Mouse (Mus musculus): ENCODE data around the gene Oosp1. TPM values are rescaled to one million over a fixed set of nuclear protein-coding genes. Genes with fewer than 3 reads are reported as not detected.

Oosp1 gene
- polyA plus RNA-seq, 1 experiment from 2014 or later, result not detected

DNA sequence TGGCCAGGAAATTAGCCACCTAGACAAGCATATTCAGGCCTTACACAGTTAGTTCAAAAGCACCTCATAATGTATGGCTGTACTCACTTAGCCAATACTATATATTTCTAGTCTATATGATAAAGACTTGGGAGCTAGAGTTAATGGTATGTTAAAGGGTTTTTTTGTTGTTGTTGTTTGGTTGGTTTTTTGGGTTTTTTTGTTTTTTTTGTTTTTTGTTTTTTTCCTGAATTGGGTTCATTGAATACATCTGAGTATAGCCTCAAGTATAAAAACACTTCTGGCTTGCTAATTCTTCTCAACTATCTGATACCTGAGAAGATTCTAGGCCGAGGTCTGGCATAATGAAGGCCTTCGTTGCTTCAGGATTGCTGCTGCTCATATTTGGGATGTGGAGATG is 5.8 kb upstream of the Oosp1 start, which contains the start of gene Oosp3:
Gene Oosp3 (plus strand): TSS at position 301 of the 400 bp plus-strand sequence.
- Histone ChIP-seq H3K4me1 (ENCODE audit: control insufficient read depth, insufficient read depth, low read length) (no peaks in the 10 kb centered on the region), H3K36me3 (ENCODE audit: control insufficient read depth, insufficient read depth, low read length) (no peaks in the 10 kb centered on the region), H3K4me3 (ENCODE audit: low read length) (no peak within 1 kb of the TSS), H3K4me2 (ENCODE audit: low read depth, low read length) (no peak within 1 kb of the TSS), H3K27me3 (replicated peaks; ENCODE audit: control insufficient read depth, insufficient read depth, low read length) (no peaks in the 10 kb centered on the region), H3K27ac (ENCODE audit: low read length) (no peak within 1 kb of the TSS), H3K9me3 (ENCODE audit: control insufficient read depth, low read length) (no peaks in the 10 kb centered on the region), H3K9ac (ENCODE audit: low read depth, low read length) (no peak within 1 kb of the TSS)
- no peak for ATAC-seq
- WGBS, result 82% methylated on average over 2 of the region's 2 CpGs

DNA sequence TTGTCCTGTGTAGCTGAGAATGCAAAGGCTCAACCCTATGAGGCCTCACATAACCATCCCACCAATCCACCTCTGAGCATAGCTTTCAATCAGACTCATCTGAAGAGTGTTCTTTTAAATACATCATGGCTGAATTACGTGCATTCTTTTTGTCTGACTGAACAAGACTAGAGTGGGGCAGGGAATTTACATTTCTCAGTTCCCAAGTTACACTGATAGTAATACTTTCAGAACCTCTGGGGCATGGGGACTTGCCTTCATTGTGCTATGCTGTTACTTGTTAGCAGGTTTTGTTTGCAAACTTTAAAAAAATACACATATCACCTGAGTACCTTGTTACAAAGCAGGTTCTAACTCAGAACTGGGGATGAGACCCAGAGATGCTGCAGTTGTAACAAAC is 504 bp upstream of the Oosp1 start:
- no peak overlapping the region for H3K4me2 ChIP-seq (ENCODE audit: low read depth, low read length)
- no peaks in the 10 kb centered on the region for H3K36me3 ChIP-seq (ENCODE audit: control insufficient read depth, insufficient read depth, low read length)
- ATAC-seq, result no peak
- no peak overlapping the region for H3K9ac ChIP-seq (ENCODE audit: low read depth, low read length)
- no peak overlapping the region for H3K27ac ChIP-seq (ENCODE audit: low read length)
- no peaks in the 10 kb centered on the region for H3K4me1 ChIP-seq (ENCODE audit: control insufficient read depth, insufficient read depth, low read length)
- WGBS, result 60% methylated on average over 1 of the region's 1 CpGs
- H3K4me3 ChIP-seq (ENCODE audit: low read length), result no peak overlapping the region
- no peaks in the 10 kb centered on the region for H3K9me3 ChIP-seq (ENCODE audit: control insufficient read depth, low read length)
- no peaks in the 10 kb centered on the region for H3K27me3 ChIP-seq (replicated peaks; ENCODE audit: control insufficient read depth, insufficient read depth, low read length)

DNA sequence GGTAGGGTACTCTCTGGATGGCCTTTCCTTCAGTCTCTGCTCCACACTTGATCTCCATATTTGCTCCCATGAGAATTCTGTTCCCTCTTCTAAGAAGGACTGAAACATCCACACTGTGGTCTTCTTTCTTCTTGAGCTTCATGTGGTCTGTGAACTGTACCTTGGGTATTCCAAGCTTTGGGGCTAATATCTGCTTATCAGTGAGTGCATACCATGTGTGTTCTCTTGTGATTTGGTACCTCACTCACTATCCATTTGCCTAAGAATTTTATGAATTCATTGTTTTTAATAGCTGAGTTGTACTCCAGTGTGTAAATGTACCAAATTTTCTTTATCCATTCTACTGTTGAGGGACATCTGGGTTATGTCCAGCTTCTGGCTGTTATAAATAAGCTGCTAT is 29.4 kb downstream of the Oosp1 start:
- Histone ChIP-seq H3K4me2 (ENCODE audit: low read depth, low read length) (no peak overlapping the region), H3K4me1 (ENCODE audit: control insufficient read depth, insufficient read depth, low read length) (no peaks in the 10 kb centered on the region), H3K9ac (ENCODE audit: low read depth, low read length) (no peak overlapping the region), H3K9me3 (ENCODE audit: control insufficient read depth, low read length) (no peaks in the 10 kb centered on the region), H3K4me3 (ENCODE audit: low read length) (no peak overlapping the region), H3K27me3 (replicated peaks; ENCODE audit: control insufficient read depth, insufficient read depth, low read length) (no peaks in the 10 kb centered on the region), H3K36me3 (ENCODE audit: control insufficient read depth, insufficient read depth, low read length) (no peaks in the 10 kb centered on the region), H3K27ac (ENCODE audit: low read length) (no peak overlapping the region)
- no peak for ATAC-seq

DNA sequence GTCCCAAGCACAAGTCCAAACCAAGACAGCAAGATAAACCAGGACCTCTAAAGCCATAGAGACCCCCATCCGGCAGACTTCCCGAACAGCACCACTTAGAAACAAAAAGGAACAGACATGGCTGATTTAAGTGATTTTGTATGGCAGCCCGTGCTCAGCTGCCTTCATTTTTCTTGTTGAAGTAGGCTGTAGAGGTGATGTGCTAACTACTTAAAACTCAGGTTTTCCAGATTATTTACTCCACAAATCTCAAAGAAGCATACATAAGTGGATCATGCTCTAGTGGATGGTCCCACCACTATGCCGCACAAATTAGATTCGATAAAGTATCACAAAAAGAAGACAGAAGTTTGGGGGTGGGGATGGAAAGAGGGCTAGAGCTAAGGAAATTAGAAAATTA is 30.5 kb downstream of the Oosp1 start, which contains the start of gene Oosp2:
Gene Oosp2 (minus strand): TSS at position 101 of the 400 bp plus-strand sequence.
- ATAC-seq, result no peak
- H3K4me3 ChIP-seq (ENCODE audit: low read length), result no peak within 1 kb of the TSS
- no peak within 1 kb of the TSS for H3K4me2 ChIP-seq (ENCODE audit: low read depth, low read length)
- no peaks in the 10 kb centered on the region for H3K27me3 ChIP-seq (replicated peaks; ENCODE audit: control insufficient read depth, insufficient read depth, low read length)
- no peaks in the 10 kb centered on the region for H3K4me1 ChIP-seq (ENCODE audit: control insufficient read depth, insufficient read depth, low read length)
- no peaks in the 10 kb centered on the region for H3K36me3 ChIP-seq (ENCODE audit: control insufficient read depth, insufficient read depth, low read length)
- no peak within 1 kb of the TSS for H3K9ac ChIP-seq (ENCODE audit: low read depth, low read length)
- no peaks in the 10 kb centered on the region for H3K9me3 ChIP-seq (ENCODE audit: control insufficient read depth, low read length)
- 85% methylated on average over 5 of the region's 5 CpGs for WGBS
- H3K27ac ChIP-seq (ENCODE audit: low read length), result no peak within 1 kb of the TSS

DNA sequence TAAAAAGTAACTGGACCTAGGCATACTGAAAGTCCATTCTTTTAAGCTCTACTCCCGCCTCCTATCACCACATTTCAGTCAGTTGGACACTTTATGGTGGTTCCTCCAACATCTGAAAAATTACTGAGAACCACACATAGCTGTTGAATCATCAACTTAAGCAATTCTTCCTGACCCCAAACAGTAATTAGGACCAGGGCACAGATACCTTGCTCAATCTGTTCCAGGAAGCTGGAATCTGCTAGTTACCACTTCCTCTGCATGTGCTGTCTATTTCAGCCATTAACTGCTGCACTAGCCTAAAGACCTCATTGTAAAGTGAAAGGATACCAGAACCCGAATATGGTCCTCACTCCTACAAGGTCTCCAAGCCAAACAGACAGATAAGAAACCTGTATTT is 31.8 kb downstream of the Oosp1 start:
- ATAC-seq, result no peak
- Histone ChIP-seq H3K4me1 (ENCODE audit: control insufficient read depth, insufficient read depth, low read length) (no peaks in the 10 kb centered on the region), H3K36me3 (ENCODE audit: control insufficient read depth, insufficient read depth, low read length) (no peaks in the 10 kb centered on the region), H3K9me3 (ENCODE audit: control insufficient read depth, low read length) (no peaks in the 10 kb centered on the region), H3K27me3 (replicated peaks; ENCODE audit: control insufficient read depth, insufficient read depth, low read length) (no peaks in the 10 kb centered on the region), H3K27ac (ENCODE audit: low read length) (no peak overlapping the region), H3K9ac (ENCODE audit: low read depth, low read length) (no peak overlapping the region), H3K4me3 (ENCODE audit: low read length) (no peak overlapping the region), H3K4me2 (ENCODE audit: low read depth, low read length) (no peak overlapping the region)
- WGBS, result 75% methylated on average over 2 of the region's 2 CpGs

DNA sequence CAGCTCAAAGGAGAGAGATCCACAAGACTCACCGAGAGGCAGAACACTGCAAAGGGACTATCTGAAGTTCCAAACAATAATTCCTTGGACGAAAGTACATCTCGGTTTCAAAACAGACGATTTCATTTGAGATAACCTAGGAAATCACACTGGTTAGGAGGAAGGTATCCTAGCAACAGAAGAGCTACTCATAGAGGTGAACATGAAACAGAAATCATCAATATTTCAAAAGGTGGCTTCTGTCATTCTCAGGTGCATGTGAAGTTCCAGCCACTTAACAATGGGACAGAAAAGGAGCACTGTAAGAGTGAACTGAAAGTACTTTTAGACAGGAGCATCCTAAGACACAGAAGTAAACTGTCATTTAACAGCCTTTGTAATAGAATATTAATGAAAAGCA is 41.4 kb downstream of the Oosp1 start:
- Histone ChIP-seq H3K36me3 (ENCODE audit: control insufficient read depth, insufficient read depth, low read length) (no peaks in the 10 kb centered on the region), H3K27ac (ENCODE audit: low read length) (no peak overlapping the region), H3K9ac (ENCODE audit: low read depth, low read length) (no peak overlapping the region), H3K4me3 (ENCODE audit: low read length) (no peak overlapping the region), H3K4me1 (ENCODE audit: control insufficient read depth, insufficient read depth, low read length) (no peaks in the 10 kb centered on the region), H3K9me3 (ENCODE audit: control insufficient read depth, low read length) (no peaks in the 10 kb centered on the region), H3K4me2 (ENCODE audit: low read depth, low read length) (no peak overlapping the region), H3K27me3 (replicated peaks; ENCODE audit: control insufficient read depth, insufficient read depth, low read length) (no peaks in the 10 kb centered on the region)
- WGBS, result 74% methylated on average over 4 of the region's 4 CpGs
- ATAC-seq, result no peak

DNA sequence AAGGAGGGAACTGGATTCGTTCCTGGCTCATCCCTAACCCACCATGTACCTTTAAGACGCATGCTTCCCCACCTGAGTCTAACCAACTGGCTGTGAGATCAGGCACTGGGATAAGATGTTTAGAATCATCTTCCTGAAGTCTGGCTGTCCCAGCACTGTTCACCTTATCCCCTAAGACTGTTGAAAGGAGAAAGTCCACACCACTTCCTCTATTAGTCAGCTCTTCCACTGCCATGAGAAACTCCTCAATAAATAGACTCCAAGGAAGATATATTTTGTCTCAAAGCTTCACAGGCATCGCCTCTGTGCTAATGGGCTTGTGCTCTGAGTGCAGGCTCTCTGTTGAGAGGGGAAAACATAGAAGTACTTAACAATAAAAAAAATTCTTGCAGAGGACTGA is 44.8 kb downstream of the Oosp1 start:
- H3K4me3 ChIP-seq (ENCODE audit: low read length), result no peak overlapping the region

DNA sequence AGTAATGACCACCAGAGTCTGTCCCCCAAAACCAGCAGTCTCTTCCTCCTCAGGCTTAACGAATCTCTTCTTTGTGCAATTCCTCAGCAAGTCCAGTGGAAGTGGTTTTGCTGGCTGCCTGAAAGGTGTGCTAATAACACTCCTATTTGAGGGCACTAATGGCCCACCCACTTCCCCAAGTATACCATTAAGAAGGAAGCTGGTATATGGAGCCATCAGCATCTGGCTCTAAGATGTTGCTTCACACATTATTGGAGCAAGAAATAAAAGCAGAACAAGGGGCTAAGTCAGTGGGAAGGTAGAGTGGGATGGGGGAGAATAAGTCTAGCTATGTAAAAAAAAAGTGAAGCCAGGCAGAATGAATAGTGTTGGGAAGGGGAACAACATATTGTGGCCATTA is 50.2 kb downstream of the Oosp1 start, which contains the start of gene Ms4a3:
Gene Ms4a3 (minus strand): TSS at position 120 of the 400 bp plus-strand sequence.
- no peaks in the 10 kb centered on the region for H3K9me3 ChIP-seq (ENCODE audit: control insufficient read depth, low read length)
- WGBS, result 78% methylated on average over 1 of the region's 1 CpGs
- no peak within 1 kb of the TSS for H3K9ac ChIP-seq (ENCODE audit: low read depth, low read length)
- H3K4me1 ChIP-seq (ENCODE audit: control insufficient read depth, insufficient read depth, low read length), result no peaks in the 10 kb centered on the region
- H3K4me3 ChIP-seq (ENCODE audit: low read length), result no peak within 1 kb of the TSS
- H3K27ac ChIP-seq (ENCODE audit: low read length), result no peak within 1 kb of the TSS
- ATAC-seq, result no peak
- no peaks in the 10 kb centered on the region for H3K36me3 ChIP-seq (ENCODE audit: control insufficient read depth, insufficient read depth, low read length)
- H3K27me3 ChIP-seq (replicated peaks; ENCODE audit: control insufficient read depth, insufficient read depth, low read length), result no peaks in the 10 kb centered on the region
- no peak within 1 kb of the TSS for H3K4me2 ChIP-seq (ENCODE audit: low read depth, low read length)

More for the DNA sequence above, 44.8 kb downstream of the Oosp1 start:
- Histone ChIP-seq H3K27me3 (replicated peaks; ENCODE audit: control insufficient read depth, insufficient read depth, low read length) (no peaks in the 10 kb centered on the region), H3K9ac (ENCODE audit: low read depth, low read length) (no peak overlapping the region), H3K27ac (ENCODE audit: low read length) (no peak overlapping the region), H3K9me3 (ENCODE audit: control insufficient read depth, low read length) (no peaks in the 10 kb centered on the region), H3K4me2 (ENCODE audit: low read depth, low read length) (no peak overlapping the region), H3K36me3 (ENCODE audit: control insufficient read depth, insufficient read depth, low read length) (no peaks in the 10 kb centered on the region), H3K4me1 (ENCODE audit: control insufficient read depth, insufficient read depth, low read length) (no peaks in the 10 kb centered on the region)
- ATAC-seq, result no peak
- 77% methylated on average over 3 of the region's 3 CpGs for WGBS

DNA sequence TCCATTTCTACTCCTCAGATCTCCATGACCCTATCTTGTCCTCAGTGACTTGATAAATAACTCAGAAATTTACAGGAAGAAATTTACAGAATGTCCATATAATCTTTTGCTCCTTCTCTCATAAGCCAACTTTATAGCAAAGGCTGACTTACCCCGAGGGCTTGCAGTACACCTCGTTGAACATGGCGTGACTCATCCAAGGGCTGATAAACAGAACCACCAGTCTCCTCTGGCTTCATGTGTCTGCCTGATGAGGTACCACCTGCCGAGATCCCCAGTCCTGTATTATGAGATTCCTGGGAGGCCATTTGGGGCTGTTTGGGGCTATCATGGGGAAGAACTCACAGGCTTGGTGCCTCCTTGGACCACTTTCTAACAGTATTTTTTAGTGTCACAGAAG is 51.9 kb downstream of the Oosp1 start:
- H3K36me3 ChIP-seq (ENCODE audit: control insufficient read depth, insufficient read depth, low read length), result no peaks in the 10 kb centered on the region
- no peaks in the 10 kb centered on the region for H3K4me1 ChIP-seq (ENCODE audit: control insufficient read depth, insufficient read depth, low read length)
- 75% methylated on average over 4 of the region's 4 CpGs for WGBS
- no peak overlapping the region for H3K9ac ChIP-seq (ENCODE audit: low read depth, low read length)
- H3K4me2 ChIP-seq (ENCODE audit: low read depth, low read length), result no peak overlapping the region
- no peak overlapping the region for H3K4me3 ChIP-seq (ENCODE audit: low read length)
- H3K27ac ChIP-seq (ENCODE audit: low read length), result no peak overlapping the region
- H3K9me3 ChIP-seq (ENCODE audit: control insufficient read depth, low read length), result no peaks in the 10 kb centered on the region
- ATAC-seq, result no peak
- no peaks in the 10 kb centered on the region for H3K27me3 ChIP-seq (replicated peaks; ENCODE audit: control insufficient read depth, insufficient read depth, low read length)

DNA sequence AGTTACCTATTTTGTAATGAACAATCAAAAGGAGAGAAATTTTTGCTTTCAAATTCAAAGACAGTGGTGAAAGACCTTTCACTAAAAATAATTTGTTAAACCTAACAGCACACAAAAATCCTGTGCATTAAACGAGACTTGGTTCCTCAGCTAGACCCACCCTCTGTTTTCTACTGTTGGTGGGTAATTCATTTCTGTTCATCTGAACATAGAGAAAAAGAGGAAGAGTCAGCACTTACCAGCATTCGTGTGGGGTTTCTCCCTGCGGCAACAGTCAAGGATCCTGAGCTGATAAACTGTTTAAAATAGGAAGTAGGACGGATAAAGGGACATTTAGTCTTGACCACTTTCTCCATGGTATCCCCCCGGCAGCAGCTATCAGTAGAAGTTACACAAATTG is 55.4 kb downstream of the Oosp1 start:
- no peaks in the 10 kb centered on the region for H3K36me3 ChIP-seq (ENCODE audit: control insufficient read depth, insufficient read depth, low read length)
- no peak overlapping the region for H3K27ac ChIP-seq (ENCODE audit: low read length)
- H3K4me1 ChIP-seq (ENCODE audit: control insufficient read depth, insufficient read depth, low read length), result no peaks in the 10 kb centered on the region
- no peak overlapping the region for H3K4me3 ChIP-seq (ENCODE audit: low read length)
- WGBS, result 76% methylated on average over 5 of the region's 5 CpGs
- no peaks in the 10 kb centered on the region for H3K9me3 ChIP-seq (ENCODE audit: control insufficient read depth, low read length)
- H3K4me2 ChIP-seq (ENCODE audit: low read depth, low read length), result no peak overlapping the region
- no peak overlapping the region for H3K9ac ChIP-seq (ENCODE audit: low read depth, low read length)
- no peak for ATAC-seq
- no peaks in the 10 kb centered on the region for H3K27me3 ChIP-seq (replicated peaks; ENCODE audit: control insufficient read depth, insufficient read depth, low read length)

Measured in intestine, embryonic 16.5 days (tissue).